Mouse (Mus musculus): Measurements from ENCODE around the gene Gemin5. TPM values are rescaled to one million over a fixed set of nuclear protein-coding genes. Genes with fewer than 3 reads are reported as not detected.

The Gemin5 gene
- polyA plus RNA-seq (2014; fragmentation: Illumina TruSeq; extraction: RNeasy Lipid Tissue Mini Kit (QIAGEN cat#74804)): 8.7 TPM

DNA sequence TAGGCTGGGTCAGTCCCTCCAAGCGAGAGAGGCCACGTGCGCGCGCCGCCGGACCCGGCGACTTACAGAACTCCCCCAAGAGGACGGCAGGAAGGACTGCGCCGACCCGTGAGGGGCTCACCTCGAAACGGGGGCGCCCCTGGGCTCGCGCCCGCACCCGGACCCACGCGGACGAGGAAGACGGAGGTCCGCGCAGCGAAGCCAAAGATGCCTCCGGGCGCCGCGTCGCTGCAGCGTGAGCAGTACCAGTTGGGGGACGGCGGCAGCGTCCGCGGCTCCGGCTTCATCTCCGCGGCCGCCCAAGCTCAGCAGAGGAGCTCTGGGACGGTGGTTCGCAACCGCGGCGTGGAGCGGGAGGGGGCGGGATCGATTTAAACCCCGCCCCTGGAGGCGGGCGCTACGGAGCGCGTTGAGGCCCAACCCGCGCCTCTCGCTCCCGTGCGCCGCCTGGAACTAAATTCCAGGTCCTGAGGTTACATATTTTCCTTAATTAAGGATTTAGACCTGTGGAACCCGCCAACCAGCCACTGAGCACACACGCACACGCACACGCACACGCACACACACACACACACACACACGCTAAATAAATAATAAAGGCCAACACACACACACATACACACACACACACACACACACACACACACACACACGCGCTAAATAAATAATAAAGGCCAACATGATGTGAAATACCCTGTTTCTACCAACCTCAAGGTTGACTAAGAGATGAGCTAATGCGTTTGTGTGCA is at the start of gene Gemin5:
Gene Gemin5 (minus strand): TSS at position 373 of the 749 bp plus-strand sequence.

DNA sequence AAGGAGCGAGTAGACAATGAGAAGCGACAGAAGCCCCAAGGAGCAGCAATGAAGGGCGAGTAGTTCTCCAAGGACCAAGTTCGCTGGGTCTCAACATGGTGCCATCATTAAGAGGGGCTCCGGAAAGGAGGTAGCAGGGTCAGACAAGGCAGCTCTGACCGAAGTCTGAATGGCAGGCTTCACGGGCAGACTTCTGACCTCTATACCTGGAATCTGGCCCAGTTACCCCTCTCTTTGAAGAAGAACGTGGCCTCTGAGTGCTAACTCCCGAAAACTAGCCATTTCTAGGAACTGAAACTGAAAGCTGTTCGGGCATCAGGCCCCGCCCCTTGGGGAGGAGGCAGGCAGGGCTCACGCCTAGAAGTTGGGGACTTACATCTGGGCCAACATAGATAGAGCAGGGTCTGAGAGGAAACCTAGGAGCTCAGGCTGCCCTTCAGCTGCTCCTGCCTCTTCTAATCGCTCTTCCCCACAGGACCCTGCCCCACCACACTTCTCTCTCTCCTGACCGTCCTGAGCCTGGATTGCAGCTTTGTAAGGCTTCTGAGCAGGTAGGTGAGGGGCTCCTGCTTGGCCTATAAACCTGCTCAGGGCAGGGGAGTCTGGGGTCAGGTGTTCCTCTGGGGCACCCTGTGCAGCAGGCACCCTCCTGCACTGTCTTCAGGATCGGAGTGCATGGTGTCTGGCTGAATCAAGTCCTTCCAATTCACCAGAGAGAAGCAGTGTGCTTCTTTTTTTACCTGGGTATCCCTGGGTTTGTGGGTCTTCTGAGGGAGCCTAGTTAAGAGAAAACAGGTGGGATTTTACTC is 31.1 kb upstream of the Gemin5 start, which contains the start of the genes Igtp and Irgm2:
Gene Igtp (plus strand): TSS at position 328 of the 809 bp plus-strand sequence.
Gene Irgm2 (plus strand): TSS at position 390 of the 809 bp plus-strand sequence.

DNA sequence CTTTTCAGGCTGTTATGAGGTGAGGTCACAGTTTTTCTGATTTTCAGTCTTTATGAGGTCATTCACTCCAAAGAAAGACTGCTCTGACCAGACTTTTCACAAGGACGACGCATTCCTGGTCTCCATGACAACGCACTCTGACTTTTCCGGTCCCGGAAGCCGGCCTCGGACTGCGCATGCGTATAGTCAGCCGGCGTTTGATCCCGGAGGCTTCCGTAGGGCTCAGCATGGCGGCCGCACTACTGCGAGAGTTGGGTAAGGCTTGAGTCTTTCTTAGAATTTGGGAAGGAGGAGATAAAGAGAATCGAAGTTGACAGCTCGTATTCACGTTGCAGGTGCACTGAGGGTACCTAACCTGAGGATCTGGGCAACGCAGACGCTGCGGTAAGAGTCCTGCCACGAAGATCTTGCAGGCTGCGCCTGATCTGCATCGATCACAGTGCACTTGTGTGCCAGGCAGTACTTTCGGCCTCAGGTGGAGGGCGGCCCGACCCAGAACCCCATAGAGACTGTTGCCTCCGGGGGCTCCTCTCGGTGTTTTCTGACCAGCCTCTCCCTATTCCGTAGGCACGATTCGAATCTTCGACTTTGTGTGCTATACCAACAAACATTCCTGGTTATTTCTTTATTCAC is 3.2 kb upstream of the Gemin5 start, which contains the start of gene Mrpl22:
Gene Mrpl22 (plus strand): TSS at position 203 of the 633 bp plus-strand sequence.

GRCm38 (mm10) chr11:58103697-58104306 is 64.5 kb downstream of the Gemin5 start, which contains the start of gene Cnot8:
Gene Cnot8 (plus strand): TSS chr11:58104153.

GRCm38 (mm10) chr11:58093021-58093528 is 75.3 kb downstream of the Gemin5 start, which contains the start of gene Gm12248:
Gene Gm12248 (minus strand): TSS chr11:58093134.

Other genes with a start within 250 kb of the Gemin5 start
- 24.5 TPM for gene Larp1, start 159.5 kb downstream of the Gemin5 start, polyA plus RNA-seq (2014; fragmentation: Illumina TruSeq; extraction: RNeasy Lipid Tissue Mini Kit (QIAGEN cat#74804))
- gene Gm12248, start 75.4 kb downstream of the Gemin5 start, polyA plus RNA-seq (2014; fragmentation: Illumina TruSeq; extraction: RNeasy Lipid Tissue Mini Kit (QIAGEN cat#74804)): 0.43 TPM
- 35.5 TPM for gene Cnot8, start 64.4 kb downstream of the Gemin5 start, polyA plus RNA-seq (2014; fragmentation: Illumina TruSeq; extraction: RNeasy Lipid Tissue Mini Kit (QIAGEN cat#74804))
- 35.7 TPM for gene Mrpl22, start 3.1 kb upstream of the Gemin5 start, polyA plus RNA-seq (2014; fragmentation: Illumina TruSeq; extraction: RNeasy Lipid Tissue Mini Kit (QIAGEN cat#74804))
- gene Igtp, start 31.0 kb upstream of the Gemin5 start, polyA plus RNA-seq (2014; fragmentation: Illumina TruSeq; extraction: RNeasy Lipid Tissue Mini Kit (QIAGEN cat#74804)): 16.1 TPM
- 30.9 TPM for gene Irgm2, start 31.1 kb upstream of the Gemin5 start, polyA plus RNA-seq (2014; fragmentation: Illumina TruSeq; extraction: RNeasy Lipid Tissue Mini Kit (QIAGEN cat#74804))
- gene 4930438A08Rik, start 106.3 kb upstream of the Gemin5 start, polyA plus RNA-seq (2014; fragmentation: Illumina TruSeq; extraction: RNeasy Lipid Tissue Mini Kit (QIAGEN cat#74804)): not detected
- 0.48 TPM for gene Zfp692, start 138.5 kb upstream of the Gemin5 start, polyA plus RNA-seq (2014; fragmentation: Illumina TruSeq; extraction: RNeasy Lipid Tissue Mini Kit (QIAGEN cat#74804))
- gene Zfp672, start 161.8 kb upstream of the Gemin5 start, polyA plus RNA-seq (2014; fragmentation: Illumina TruSeq; extraction: RNeasy Lipid Tissue Mini Kit (QIAGEN cat#74804)): 52.3 TPM
- 0.80 TPM for gene Sh3bp5l, start 162.2 kb upstream of the Gemin5 start, polyA plus RNA-seq (2014; fragmentation: Illumina TruSeq; extraction: RNeasy Lipid Tissue Mini Kit (QIAGEN cat#74804))
- not detected for gene Lypd8, start 210.5 kb upstream of the Gemin5 start, polyA plus RNA-seq (2014; fragmentation: Illumina TruSeq; extraction: RNeasy Lipid Tissue Mini Kit (QIAGEN cat#74804))